Mouse (Mus musculus): ENCODE data around the gene Tax1bp3.

Gene Tax1bp3

DNA sequence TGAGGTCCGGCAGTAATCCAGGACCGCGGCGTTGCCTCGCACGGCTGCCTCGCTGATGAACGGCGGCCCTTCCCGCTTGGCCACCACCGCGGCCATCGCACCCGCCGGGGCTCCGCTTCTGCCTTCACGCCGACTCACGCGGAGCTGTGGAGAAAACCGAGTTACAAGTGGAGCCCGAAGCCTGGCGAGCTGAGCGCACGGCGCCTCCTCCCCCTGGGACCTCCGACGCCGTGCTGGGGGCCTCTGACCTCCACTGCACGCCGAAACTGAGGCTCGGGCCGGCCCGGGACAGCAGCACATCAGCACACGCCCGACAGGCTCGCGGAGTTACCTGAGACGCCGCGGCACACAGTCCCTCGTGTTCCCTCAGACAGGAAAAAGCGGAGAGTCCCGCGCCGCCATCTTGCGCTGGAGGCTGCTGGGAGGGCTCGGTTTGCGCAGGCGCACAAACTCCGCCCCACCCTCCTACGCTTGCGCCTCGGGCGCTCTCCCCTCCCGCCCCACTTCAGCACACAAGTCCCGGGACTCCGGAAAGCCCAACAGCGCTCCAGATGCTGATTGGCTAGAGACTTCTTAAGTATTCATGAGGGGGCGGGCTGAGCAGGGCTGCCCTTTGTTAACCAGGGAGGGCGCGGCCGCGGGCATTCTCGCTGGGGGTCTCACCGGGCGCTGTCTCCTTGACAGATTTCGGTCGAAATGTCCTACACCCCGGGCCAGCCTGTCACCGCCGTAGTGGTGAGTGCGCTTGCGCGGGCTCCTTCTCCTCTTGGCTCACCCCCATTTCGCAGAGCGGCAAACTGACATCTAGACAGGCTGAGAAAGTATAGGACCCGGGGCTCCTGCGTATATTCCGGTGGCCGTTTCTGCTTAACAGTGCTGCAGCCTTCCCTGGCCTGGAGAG is at the start of gene Tax1bp3, which contains the start of gene Emc6:
Gene Tax1bp3, plus strand, starts transcription at position 476 of the 901 bp plus-strand sequence.
Gene Emc6, minus strand, starts transcription at position 430 of the 901 bp plus-strand sequence.
- DNase-seq (ENCODE audit: low spot score in 2 of 2) = peak; percentile 93

DNA sequence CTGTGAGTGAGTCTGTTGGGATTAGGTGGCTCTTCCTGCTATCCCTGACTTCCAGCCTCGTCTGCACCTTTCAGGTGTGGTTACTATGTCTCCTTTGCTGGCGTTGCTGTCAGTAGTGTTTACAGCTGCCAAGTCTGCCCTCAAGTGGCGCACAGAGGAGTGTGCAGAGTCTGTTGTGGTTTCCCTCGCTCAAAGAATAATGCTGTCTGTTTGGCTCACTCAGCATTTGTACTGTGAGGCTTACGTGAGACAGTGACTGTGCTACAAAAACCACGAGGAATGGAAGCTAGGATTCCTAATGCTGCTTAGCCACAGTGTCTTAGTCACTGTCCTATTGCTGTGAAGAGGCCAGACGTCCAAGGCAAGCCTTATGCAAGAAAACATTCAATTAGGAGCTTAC is 45.9 kb upstream of the Tax1bp3 start:
- no peak for DNase-seq (ENCODE audit: low spot score in 2 of 2)

DNA sequence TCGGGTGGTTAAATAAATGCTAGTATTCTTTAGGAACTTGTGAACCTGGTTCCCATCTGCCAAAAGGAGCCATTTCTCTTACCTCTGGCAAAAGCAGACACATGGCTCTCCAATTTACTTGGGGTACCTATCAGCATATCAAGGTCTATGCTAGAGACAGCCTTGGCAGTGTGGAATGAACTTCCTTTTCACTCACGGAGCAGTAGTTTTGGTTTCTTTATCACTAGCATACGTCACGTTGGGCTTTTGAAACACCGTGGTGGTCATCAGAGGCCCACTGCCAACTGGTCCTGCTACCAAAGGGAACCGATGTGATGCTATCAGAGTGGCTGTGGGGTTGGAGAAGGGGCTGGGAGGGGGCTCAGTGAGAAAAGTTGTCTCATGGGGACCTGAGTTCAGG is 43.9 kb upstream of the Tax1bp3 start:
- DNase-seq (ENCODE audit: low spot score in 2 of 2) = no peak

DNA sequence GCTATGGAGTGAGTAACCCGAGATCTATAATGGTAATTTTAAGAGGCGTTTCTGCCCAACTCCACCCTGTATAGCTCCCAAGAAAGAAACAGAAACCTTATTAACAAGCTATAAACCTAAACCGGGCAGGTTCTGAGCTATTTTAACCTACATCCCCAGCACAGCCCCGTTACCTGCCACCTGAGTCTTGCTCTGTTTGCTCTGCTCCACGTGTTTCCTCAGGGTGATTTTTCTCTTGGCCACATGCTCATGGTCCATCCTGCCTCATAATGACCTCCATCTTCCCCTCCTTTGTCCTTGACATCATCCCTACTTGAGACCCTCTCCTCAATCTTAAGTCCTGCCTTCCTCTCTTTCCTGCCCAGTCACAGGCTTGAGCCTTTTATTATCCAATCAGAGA is 42.7 kb upstream of the Tax1bp3 start:
- no peak for DNase-seq (ENCODE audit: low spot score in 2 of 2)

DNA sequence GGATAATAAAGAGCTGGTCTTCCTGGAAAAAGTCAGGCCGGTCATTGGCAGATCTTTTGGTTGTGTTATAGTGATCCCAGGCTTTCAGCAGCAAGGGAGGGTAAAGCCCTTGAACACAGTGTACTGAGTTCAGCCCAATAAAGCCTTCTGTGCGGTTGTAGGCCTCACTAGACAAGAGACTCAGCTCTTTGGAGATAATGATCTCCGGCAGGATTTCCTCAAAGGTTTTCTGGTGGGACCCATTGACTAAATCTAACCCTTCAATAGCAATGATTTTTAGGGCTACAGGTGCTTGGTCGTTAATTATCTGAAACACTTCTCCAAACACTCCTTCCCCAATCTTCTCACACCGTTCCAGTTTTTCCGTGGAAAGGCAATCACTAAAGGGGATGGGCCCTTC is 40.3 kb upstream of the Tax1bp3 start:
- DNase-seq (ENCODE audit: low spot score in 2 of 2) = no peak

DNA sequence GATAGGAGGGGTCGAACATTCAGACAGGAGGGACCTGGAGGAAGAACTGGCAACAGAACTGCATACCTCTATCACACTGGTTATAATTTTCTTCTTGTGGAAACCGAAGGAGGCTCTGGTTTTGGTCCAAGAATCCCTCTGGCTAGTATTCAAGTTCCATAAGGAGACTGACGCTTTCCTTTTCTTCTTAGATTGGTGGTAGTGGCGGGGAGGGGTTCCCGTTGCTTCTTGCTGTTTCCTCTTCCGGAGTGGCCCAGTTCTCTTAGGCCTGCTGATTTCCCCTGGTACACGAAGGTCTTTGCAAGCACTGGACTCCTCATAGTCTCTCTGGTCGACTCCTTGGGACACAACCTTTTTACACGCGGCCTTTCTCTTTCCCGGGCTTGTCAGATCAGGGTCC is 39.8 kb upstream of the Tax1bp3 start:
- no peak for DNase-seq (ENCODE audit: low spot score in 2 of 2)

DNA sequence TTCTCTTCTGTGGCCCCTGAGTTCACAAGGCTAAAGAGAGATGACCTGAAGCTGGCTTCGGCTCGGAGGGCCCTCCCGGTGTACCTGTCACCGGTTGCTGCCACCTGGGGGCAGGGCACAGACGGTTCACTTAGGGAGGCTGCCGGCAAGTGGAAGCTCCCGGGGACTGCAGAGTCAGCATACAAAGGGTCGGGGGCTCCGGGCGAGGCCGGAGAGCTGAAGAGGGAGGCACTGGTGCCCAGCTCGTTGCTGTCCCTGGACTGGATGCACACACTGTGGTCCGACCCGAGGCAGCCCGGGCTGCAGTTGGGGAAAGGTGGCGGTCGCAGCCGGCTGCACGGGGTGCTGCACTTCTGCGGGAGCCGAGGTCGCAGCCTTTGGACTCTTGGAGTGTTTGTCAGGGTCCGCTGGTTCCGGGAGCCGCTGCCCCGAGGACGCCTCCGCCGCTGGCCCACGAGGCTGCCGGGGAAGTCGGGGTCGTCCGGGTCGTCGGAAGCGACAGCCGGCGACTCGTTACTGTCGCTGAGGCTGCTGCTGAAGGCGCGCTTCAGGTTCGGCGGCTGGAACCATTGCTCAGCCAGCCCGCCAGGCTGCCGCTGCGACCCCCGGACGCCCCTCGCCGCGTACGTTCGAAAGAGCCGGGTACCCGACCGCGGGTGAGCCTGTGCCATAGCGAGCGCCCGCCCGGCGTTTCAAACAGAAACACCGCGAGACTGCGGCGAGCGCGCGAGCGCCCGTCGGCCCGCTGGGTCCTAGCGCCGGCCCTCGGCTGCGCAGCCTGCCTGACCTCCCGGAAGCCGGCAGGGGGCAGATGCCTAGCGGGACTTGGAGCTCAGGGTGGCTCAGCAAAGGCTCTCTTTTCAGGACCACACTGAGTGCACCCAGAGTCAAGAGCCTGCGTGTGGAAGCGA is 39.0 kb upstream of the Tax1bp3 start, which contains the start of gene Haspin:
Gene Haspin, minus strand, starts transcription at position 704 of the 911 bp plus-strand sequence.
- DNase-seq (ENCODE audit: low spot score in 2 of 2) = peak; percentile 78 to 88

DNA sequence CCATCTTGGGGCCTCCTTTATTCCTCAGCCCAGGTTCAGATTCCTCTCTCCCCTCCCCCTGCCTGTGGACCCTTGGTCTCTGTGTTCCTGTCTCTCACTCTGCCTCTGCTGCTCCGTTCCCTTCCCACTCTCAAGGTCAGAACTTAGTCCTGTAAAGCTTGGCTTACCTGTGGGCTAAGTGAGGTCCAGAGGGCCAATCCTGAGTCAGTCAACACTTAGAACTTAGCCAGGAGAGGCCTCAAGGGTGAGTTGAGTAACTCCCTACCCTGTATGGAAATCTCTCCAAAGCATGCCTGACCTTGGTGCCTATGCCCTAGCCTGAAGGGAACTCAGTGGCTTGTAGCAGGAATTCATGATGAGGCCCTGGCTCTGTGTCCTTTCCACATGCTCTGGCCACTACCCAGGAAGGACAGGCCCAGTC is 32.6 kb upstream of the Tax1bp3 start:
- DNase-seq (ENCODE audit: low spot score in 2 of 2) = no peak

DNA sequence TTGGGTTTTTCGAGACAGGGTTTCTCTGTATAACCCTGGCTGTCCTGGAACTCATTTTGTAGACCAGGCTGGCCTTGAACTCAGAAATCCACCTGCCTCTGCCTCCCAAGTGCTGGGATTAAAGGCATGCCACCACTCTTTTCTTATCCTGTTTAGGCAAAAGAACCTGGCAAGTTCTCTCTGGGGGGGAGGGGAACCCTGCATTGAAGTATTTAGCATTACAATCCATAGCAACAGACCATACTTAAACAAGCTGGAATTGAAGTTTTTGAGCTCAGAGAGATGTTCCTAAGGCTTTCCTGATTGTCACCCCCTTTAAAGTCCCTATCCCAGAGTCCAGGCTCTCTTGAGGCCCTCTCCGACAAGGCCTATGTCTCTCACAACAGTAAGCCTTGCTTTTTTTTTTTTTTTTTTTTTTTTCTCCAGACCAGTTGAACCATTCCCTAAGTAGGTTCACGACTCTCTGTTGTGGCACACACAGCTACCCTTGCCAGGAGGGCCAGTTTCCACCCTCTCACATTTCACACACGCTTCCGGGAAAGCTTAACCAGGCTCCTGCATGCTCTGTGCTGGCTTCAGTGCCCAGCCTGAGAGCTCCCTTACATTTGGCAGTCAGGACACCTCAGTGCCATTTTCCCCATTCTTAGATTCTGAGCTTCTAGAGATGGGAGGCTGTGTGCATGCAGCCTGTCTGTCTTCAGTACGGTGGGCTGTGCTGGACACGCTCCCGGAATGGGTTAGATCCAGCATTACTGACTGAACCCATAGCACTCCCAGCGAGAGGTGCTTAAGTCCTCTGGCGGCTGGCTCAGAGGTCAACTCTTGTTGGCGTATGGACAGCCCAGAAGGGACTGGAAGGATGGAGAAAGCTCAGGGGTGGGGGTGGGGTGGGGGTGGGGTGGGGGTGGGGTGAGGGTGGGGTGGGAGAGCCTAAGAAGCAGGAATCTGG is 30.6 kb upstream of the Tax1bp3 start:
- no peak for DNase-seq (ENCODE audit: low spot score in 2 of 2)

DNA sequence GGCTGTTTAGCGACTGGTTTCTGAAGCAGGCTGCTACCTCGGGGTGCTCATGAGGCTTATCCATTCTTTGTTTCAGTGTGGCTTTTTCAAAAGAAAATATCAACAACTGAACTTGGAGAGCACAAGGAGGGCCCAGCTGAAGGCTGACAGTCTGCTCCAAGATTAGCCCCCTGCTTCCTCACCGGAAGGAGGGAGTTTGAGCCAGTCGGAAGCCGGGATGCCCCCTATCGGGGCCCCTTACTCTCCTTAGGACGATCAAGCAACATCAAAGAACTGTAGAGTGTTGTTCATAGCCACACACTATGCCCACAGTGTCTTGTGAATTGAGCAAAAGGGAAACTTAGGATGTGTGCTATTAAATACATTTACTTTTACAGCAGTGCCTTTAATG is 29.9 kb upstream of the Tax1bp3 start:
- DNase-seq (ENCODE audit: low spot score in 2 of 2) = no peak

DNA sequence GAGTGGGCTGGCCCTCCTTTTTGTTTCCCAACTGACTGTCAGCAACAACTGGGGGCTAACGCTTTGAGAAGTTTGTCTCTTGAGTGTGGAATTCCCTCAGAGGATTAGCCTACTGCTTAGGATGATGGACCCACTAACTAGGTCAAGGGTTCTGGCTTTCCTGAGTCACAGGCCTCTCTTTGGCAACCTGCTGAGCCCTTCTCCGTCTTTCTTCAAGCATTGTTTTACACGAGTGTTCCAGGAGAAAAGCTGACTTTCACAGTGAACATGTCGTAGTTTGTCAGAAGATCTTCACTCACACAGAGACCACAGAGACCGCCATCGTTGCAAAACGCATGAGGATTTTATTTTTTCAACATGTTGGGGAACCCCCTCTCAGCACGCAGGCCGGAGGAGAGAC is 28.7 kb upstream of the Tax1bp3 start:
- no peak for DNase-seq (ENCODE audit: low spot score in 2 of 2)

DNA sequence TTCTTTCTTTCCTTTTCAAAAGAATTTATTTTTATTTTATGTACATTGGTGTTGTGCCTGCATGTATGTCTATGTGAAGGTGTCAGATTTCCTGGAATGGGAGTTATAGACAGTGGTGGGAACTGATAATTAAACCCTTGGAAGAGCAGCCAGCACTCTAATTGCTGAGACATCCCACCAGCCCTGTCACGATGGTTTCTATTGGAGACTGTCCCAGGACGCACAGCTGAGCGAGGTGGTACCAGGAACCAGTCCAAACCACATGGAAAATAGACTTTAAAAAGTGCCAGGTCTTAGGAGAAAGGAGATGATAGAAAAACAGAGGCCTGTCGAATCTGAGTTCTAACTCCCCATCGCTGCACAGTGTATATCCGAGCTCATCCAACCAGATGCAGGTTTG is 21.8 kb upstream of the Tax1bp3 start:
- no peak for DNase-seq (ENCODE audit: low spot score in 2 of 2)

DNA sequence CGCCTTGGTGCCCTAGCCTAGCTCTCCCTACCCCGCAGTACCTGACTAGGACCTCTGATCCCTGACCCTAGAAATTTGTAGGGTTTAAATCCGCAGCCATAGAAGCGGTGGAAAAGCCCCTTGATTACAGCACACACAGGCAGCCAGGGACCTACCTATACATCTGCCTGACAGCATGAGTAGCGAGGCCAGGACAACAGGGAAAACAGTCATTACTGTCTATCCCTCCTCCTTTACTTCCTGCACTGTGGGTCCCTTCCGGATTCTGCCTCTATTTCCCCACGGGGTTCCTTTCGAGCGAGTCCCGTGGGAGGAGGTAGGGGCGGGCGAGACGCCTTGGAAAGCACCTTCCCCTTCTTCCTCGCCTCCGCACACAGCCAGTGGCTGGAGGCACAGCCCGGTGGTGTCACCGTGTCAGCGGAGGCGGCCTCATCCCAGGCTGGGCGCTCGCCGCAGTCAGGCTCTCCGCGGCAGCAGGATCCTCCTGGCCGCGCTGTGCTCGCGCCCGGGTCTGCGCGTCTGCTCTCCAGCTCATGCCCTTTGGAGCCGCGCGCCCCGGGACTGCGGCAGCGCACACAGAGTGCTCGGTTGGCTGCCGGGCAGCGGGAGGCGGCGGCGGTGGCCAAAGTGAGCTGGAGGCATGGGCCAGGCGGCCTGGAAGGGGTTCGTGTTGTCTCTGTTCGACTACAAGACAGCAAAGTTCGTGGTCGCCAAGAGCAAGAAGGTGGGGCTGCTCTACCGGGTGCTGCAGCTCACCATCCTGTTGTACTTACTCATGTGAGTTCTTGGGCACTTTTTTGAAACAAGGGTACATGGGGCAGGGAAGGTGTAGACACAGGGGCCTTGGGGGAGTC is 16.7 kb upstream of the Tax1bp3 start, which contains the start of gene P2rx5:
Gene P2rx5, plus strand, starts transcription at position 465 of the 854 bp plus-strand sequence.
- no peak for DNase-seq (ENCODE audit: low spot score in 2 of 2)

DNA sequence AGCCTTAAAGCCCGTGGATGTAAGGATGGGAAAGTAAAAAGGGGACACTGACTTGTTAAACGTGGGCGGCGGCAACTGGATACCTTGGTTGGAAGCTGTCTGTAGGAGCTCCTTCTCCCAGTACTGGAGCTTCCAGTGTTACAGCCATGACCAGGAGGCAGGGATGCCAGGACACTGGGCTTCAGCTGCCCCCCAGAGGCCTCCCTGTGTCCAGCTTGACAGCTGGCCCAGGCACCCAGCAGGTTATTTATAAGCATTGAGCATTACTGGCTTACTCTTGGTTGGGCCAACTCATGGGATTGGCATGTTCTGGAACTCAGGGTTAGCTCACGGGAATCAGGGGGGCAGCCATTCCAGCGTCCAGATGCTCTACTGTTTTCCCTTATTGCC is 16.1 kb upstream of the Tax1bp3 start:
- DNase-seq (ENCODE audit: low spot score in 2 of 2) = no peak

DNA sequence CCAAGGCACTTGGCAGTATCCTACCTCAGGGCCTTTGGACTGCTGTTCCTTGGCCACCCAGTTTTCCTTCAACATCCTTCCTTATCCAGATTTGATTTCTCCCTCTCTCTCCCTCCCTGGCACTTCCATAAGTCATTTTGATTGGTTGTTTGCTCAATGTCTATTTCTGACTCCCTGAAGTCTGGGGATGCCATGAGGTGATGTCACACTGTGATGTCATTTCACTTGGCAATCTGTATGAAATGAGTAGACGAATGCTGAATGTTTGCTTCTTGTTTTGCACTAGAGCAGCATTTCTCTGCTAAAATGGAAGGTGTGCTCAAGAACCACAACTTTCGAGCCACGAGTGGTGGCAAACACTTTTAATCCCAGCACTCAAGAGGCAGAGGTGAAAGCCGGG is 15.3 kb upstream of the Tax1bp3 start:
- DNase-seq (ENCODE audit: low spot score in 2 of 2) = no peak

DNA sequence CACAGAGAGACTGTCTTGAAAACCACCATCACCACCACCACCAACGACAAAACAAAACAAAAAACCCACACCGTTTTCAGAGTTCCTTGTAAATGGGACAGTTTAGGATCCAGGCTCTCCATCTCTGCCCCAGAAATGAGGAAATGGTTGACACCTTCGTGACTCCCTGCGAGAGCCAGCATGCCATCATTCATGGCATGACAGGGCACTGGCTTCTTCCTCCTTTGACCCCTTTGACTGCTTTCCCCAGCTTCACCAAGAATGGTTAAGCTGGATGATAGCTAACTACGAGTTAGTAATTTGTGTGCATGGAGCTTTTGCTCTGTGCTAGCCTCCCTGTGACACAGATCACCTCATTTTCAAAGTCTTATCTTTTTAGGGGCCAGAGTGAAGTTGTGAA is 14.6 kb upstream of the Tax1bp3 start:
- no peak for DNase-seq (ENCODE audit: low spot score in 2 of 2)

DNA sequence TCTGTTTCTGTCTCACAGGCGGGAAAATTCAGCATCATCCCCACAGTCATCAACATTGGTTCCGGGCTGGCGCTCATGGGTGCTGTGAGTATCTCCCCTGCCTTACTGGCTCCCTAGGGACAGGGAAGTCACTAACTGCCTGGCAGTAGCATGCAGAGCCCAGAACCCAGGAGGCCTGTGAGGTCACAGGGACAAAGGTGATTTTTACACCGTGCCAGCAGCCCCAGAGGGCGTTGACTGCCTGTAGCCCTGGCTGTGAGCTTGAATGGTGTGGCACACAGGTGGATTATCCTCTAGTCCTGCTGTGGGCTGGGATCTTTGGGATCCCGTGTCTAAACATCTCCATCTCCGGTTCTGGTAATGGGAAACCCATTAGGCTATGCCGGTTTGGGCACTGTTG is 8.8 kb upstream of the Tax1bp3 start:
- no peak for DNase-seq (ENCODE audit: low spot score in 2 of 2)

DNA sequence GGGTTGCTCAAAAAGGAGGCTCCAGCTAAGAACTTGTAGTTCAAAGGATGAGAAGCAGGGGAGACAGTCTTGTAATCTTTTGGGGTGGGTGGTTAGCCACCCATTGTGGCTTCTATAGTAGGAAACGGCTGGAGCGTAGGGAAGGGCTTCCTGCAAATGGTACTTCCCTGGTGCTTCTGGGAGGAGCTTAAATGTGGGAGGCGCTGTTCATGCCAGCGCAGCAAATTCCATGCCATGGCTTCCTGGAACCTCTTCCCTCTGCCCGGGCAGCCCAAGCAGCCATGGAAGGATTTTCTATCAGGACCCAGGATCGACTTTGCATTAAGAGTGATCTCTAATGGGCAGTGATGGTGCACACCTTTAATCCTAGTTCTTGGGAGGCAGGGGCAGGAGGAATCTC is 8.3 kb upstream of the Tax1bp3 start:
- DNase-seq (ENCODE audit: low spot score in 2 of 2) = no peak

DNA sequence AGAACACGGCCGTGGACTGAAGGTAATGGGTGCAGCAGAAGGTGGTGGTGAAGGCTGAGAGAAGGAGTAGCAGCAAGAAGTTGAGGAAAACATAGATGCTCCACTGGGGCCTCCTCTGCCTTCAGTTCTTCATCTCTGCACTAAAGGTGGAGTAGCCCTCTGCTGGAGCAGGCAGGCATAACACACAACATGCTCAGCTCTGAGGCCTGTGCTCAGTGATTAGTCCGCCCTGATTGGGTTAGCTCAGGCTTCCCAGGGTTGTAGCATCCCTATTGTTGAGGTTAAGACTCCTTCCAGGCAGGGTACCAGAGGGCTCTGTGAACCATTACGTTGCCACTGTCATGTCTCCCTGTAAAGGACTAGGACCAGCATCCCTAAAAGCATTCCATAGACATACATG is 7.7 kb upstream of the Tax1bp3 start:
- no peak for DNase-seq (ENCODE audit: low spot score in 2 of 2)

DNA sequence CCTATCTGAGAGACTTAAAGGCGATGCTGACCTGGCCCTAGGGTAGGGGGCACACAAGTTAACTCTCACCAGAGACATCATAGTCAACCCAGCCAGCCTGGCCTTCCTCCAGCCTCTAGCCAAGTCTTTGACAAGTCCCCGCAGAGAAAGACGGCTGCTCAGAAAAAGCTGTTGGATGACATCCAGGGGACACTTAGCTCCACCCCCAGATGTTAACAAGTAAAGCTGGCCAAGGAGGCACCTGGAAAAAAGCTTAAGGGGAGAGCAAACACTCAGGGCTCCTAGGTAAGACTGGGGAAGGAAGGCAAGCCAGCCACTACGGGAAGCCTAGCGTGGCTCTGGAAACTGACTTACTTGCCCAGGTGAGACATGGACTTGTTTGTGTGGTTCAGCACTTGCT is 4.7 kb upstream of the Tax1bp3 start:
- no peak for DNase-seq (ENCODE audit: low spot score in 2 of 2)

Data from frontal cortex, postnatal 10 days (tissue).